Mouse (Mus musculus) liver, embryonic 12.5 days (tissue): ENCODE data around the gene Galnt15. TPM values are rescaled to one million over a fixed set of nuclear protein-coding genes. Genes with fewer than 3 reads are reported as not detected.

Experiments used
- ATAC-seq: fragments of 200-750 bp; cut with Nextera tagmentation; 2 replicates; pipeline ENCODE4 v1.8.0; 2017; ENCODE audit warnings: moderate number of reproducible peaks, mild to moderate bottlenecking, moderate library complexity
- H3K27ac ChIP-seq: fragments of 300-500 bp; sonication (generic); 2 replicates; pipeline ENCODE4 v1.5.1; 2016; ENCODE audit warnings: mild to moderate bottlenecking
- H3K27me3 ChIP-seq: fragments of 300-500 bp; sonication (generic); replicated peaks from 2 replicates; pipeline ENCODE4 v1.6.1; 2016; ENCODE audit warnings: mild to moderate bottlenecking, moderate library complexity
- H3K36me3 ChIP-seq: fragments of 300-500 bp; sonication (generic); 2 replicates; pipeline ENCODE4 v1.6.1; 2016; ENCODE audit warnings: mild to moderate bottlenecking, moderate library complexity
- H3K4me1 ChIP-seq: fragments of 300-500 bp; sonication (generic); 2 replicates; pipeline ENCODE4 v1.6.1; 2016
- H3K4me2 ChIP-seq: fragments of 300-500 bp; sonication (generic); 2 replicates; pipeline ENCODE4 v1.6.1; 2016; ENCODE audit warnings: mild to moderate bottlenecking, moderate library complexity
- H3K4me3 ChIP-seq: fragments of 300-500 bp; sonication (generic); 2 replicates; pipeline ENCODE4 v1.5.1; 2016; ENCODE audit warnings: mild to moderate bottlenecking, moderate library complexity
- H3K9ac ChIP-seq: fragments of 300-500 bp; sonication (generic); 2 replicates; pipeline ENCODE4 v1.6.1; 2016; ENCODE audit warnings: mild to moderate bottlenecking, moderate library complexity
- H3K9me3 ChIP-seq: fragments of 300-500 bp; sonication (generic); replicated peaks from 2 replicates; pipeline ENCODE4 v1.6.1; 2016; ENCODE audit warnings: mild to moderate bottlenecking, moderate library complexity
- WGBS: fragments of 180-500 bp; shearing (Covaris S2); methylation state at CpG from one replicate; pipeline ENCODE4 v1.1.7; 2016; ENCODE audit not compliant: insufficient replicate concordance; 5-methylcytosine and 5-hydroxymethylcytosine counted together
- polyA plus RNA-seq: library from polyadenylated mRNA; unstranded; fragments of >200 nt; fragmentation: Nextera tagmentation; extraction: Ambion mirVana; gene quantifications from 2 replicates; pipeline ENCODE4 v1.2.1, GENCODE M21; 2016

The Galnt15 gene
- polyA plus RNA-seq, 1 experiment from 2014 or later: not detected

- 58% methylated on average over 3 of the region's 3 CpGs for WGBS
- ATAC-seq: no peak
These were observed 12.3 kb upstream of the Galnt15 start for GRCm38 (mm10) chr14:32016466-32016865.

GRCm38 (mm10) chr14:32016921-32017320, 11.9 kb upstream of the Galnt15 start:
- peaks cover 4% of the 10 kb centered on the region; the same call in 1 of the 2 replicates for H3K27me3 ChIP-seq

More at GRCm38 (mm10) chr14:32016466-32016865, 12.3 kb upstream of the Galnt15 start:
- no peak overlapping the region for H3K9ac ChIP-seq
- H3K4me3 ChIP-seq: no peak overlapping the region
- peaks cover 4% of the 10 kb centered on the region; the same call in 1 of the 2 replicates for H3K27me3 ChIP-seq
- no peaks in the 10 kb centered on the region for H3K9me3 ChIP-seq
- no peaks in the 10 kb centered on the region for H3K36me3 ChIP-seq
- H3K4me2 ChIP-seq: no peak overlapping the region
- H3K27ac ChIP-seq: no peak overlapping the region
- H3K4me1 ChIP-seq: peaks cover 18% of the 10 kb centered on the region

GRCm38 (mm10) chr14:32017448-32017847, 11.3 kb upstream of the Galnt15 start:
- no peak overlapping the region for H3K4me3 ChIP-seq
- peaks cover 4% of the 10 kb centered on the region; the same call in 1 of the 2 replicates for H3K27me3 ChIP-seq
- H3K4me1 ChIP-seq: peaks cover 27% of the 10 kb centered on the region
- no peak for ATAC-seq
- no peak overlapping the region for H3K27ac ChIP-seq
- no peak overlapping the region for H3K9ac ChIP-seq
- no peak overlapping the region for H3K4me2 ChIP-seq
- WGBS: 63% methylated on average over 2 of the region's 2 CpGs
- no peaks in the 10 kb centered on the region for H3K9me3 ChIP-seq
- no peaks in the 10 kb centered on the region for H3K36me3 ChIP-seq

More at GRCm38 (mm10) chr14:32016921-32017320, 11.9 kb upstream of the Galnt15 start:
- H3K4me1 ChIP-seq: peaks cover 22% of the 10 kb centered on the region
- H3K9ac ChIP-seq: no peak overlapping the region
- no peak overlapping the region for H3K27ac ChIP-seq
- WGBS: 25% methylated on average over 7 of the region's 7 CpGs
- peak overlapping the region; percentile 31; the same call in 1 of the 2 replicates for H3K4me2 ChIP-seq
- no peak for ATAC-seq
- no peak overlapping the region for H3K4me3 ChIP-seq
- H3K9me3 ChIP-seq: no peaks in the 10 kb centered on the region
- no peaks in the 10 kb centered on the region for H3K36me3 ChIP-seq

GRCm38 (mm10) chr14:32019091-32019490, 9.7 kb upstream of the Galnt15 start:
- Histone ChIP-seq H3K27ac (no peak overlapping the region), H3K36me3 (no peaks in the 10 kb centered on the region), H3K4me3 (no peak overlapping the region), H3K27me3 (peaks cover 7% of the 10 kb centered on the region; the same call in 1 of the 2 replicates), H3K9ac (no peak overlapping the region), H3K9me3 (no peaks in the 10 kb centered on the region), H3K4me2 (no peak overlapping the region), H3K4me1 (peaks cover 43% of the 10 kb centered on the region)
- ATAC-seq: no peak
- 48% methylated on average over 8 of the region's 8 CpGs for WGBS

GRCm38 (mm10) chr14:32021967-32022366, 6.8 kb upstream of the Galnt15 start:
- 42% methylated on average over 9 of the region's 9 CpGs for WGBS
- H3K4me2 ChIP-seq: 0 out of 2 replicates have a peak overlapping the region, but pooled peaks have one; percentile 9
- peak; percentile 29; the same call in 1 of the 2 replicates for ATAC-seq
- H3K36me3 ChIP-seq: no peaks in the 10 kb centered on the region
- H3K4me1 ChIP-seq: peaks cover 34% of the 10 kb centered on the region
- H3K9me3 ChIP-seq: no peaks in the 10 kb centered on the region
- H3K27ac ChIP-seq: no peak overlapping the region
- H3K9ac ChIP-seq: no peak overlapping the region
- H3K4me3 ChIP-seq: no peak overlapping the region
- H3K27me3 ChIP-seq: peaks cover 14% of the 10 kb centered on the region

GRCm38 (mm10) chr14:32022450-32022849, 6.3 kb upstream of the Galnt15 start:
- peak; percentile 63 for ATAC-seq
- Histone ChIP-seq H3K4me1 (peaks cover 29% of the 10 kb centered on the region), H3K9ac (no peak overlapping the region), H3K27me3 (peaks cover 19% of the 10 kb centered on the region), H3K27ac (no peak overlapping the region), H3K9me3 (no peaks in the 10 kb centered on the region), H3K4me3 (no peak overlapping the region), H3K36me3 (no peaks in the 10 kb centered on the region), H3K4me2 (peak overlapping the region; percentile 9; the same call in 1 of the 2 replicates)

GRCm38 (mm10) chr14:32023891-32024290, 4.9 kb upstream of the Galnt15 start:
- WGBS: 68% methylated on average over 4 of the region's 4 CpGs
- Histone ChIP-seq H3K36me3 (no peaks in the 10 kb centered on the region), H3K9me3 (no peaks in the 10 kb centered on the region), H3K27ac (no peak overlapping the region), H3K4me1 (peaks cover 37% of the 10 kb centered on the region), H3K4me2 (no peak overlapping the region), H3K27me3 (peaks cover 34% of the 10 kb centered on the region), H3K4me3 (no peak overlapping the region), H3K9ac (no peak overlapping the region)
- no peak for ATAC-seq

GRCm38 (mm10) chr14:32027218-32027617, 1.6 kb upstream of the Galnt15 start:
- WGBS: 59% methylated on average over 7 of the region's 7 CpGs
- no peak for ATAC-seq
- no peak overlapping the region for H3K4me2 ChIP-seq

GRCm38 (mm10) chr14:32029411-32029992, 713 bp downstream of the Galnt15 start:
- Histone ChIP-seq H3K4me2 (no peak overlapping the region), H3K27me3 (peaks cover 51% of the 10 kb centered on the region), H3K9me3 (no peaks in the 10 kb centered on the region), H3K9ac (no peak overlapping the region), H3K4me3 (no peak overlapping the region), H3K4me1 (0 out of 2 replicates have a peak, but pooled peaks cover 11% of the 10 kb centered on the region), H3K36me3 (no peaks in the 10 kb centered on the region), H3K27ac (no peak overlapping the region)
- WGBS: 50% methylated on average over 14 of the region's 14 CpGs
- no peak for ATAC-seq

More at GRCm38 (mm10) chr14:32027218-32027617, 1.6 kb upstream of the Galnt15 start:
- Histone ChIP-seq H3K9ac (no peak overlapping the region), H3K4me3 (no peak overlapping the region), H3K27me3 (peaks cover 54% of the 10 kb centered on the region), H3K36me3 (no peaks in the 10 kb centered on the region), H3K9me3 (no peaks in the 10 kb centered on the region), H3K27ac (no peak overlapping the region), H3K4me1 (peaks cover 29% of the 10 kb centered on the region)

GRCm38 (mm10) chr14:32030073-32030472, 1.3 kb downstream of the Galnt15 start:
- Histone ChIP-seq H3K4me3 (no peak overlapping the region), H3K9me3 (no peaks in the 10 kb centered on the region), H3K36me3 (no peaks in the 10 kb centered on the region), H3K27ac (no peak overlapping the region), H3K9ac (no peak overlapping the region), H3K4me2 (no peak overlapping the region), H3K27me3 (peaks cover 51% of the 10 kb centered on the region), H3K4me1 (0 out of 2 replicates have a peak, but pooled peaks cover 11% of the 10 kb centered on the region)
- WGBS: 64% methylated on average over 5 of the region's 5 CpGs
- no peak for ATAC-seq

- Histone ChIP-seq H3K4me1 (peaks cover 23% of the 10 kb centered on the region), H3K9ac (no peak overlapping the region), H3K27me3 (peaks cover 34% of the 10 kb centered on the region), H3K27ac (no peak overlapping the region), H3K4me2 (no peak overlapping the region), H3K36me3 (no peaks in the 10 kb centered on the region), H3K9me3 (no peaks in the 10 kb centered on the region), H3K4me3 (no peak overlapping the region)
- ATAC-seq: peak; percentile 18; the same call in 1 of the 2 replicates
- WGBS: 7% methylated on average over 4 of the region's 4 CpGs
These were observed 3.7 kb downstream of the Galnt15 start for GRCm38 (mm10) chr14:32032522-32032921.

- H3K9me3 ChIP-seq: no peaks in the 10 kb centered on the region
- H3K9ac ChIP-seq: no peak overlapping the region
- H3K4me1 ChIP-seq: peaks cover 38% of the 10 kb centered on the region
- no peaks in the 10 kb centered on the region for H3K36me3 ChIP-seq
- H3K4me3 ChIP-seq: no peak overlapping the region
- ATAC-seq: no peak
- no peak overlapping the region for H3K27ac ChIP-seq
- H3K4me2 ChIP-seq: no peak overlapping the region
- H3K27me3 ChIP-seq: no peaks in the 10 kb centered on the region; the same call in 1 of the 2 replicates
- 73% methylated on average over 5 of the region's 5 CpGs for WGBS
These were observed 7.7 kb downstream of the Galnt15 start for GRCm38 (mm10) chr14:32036482-32036881.
